Mouse (Mus musculus): ENCODE results near the gene Zfyve16.

DNA sequence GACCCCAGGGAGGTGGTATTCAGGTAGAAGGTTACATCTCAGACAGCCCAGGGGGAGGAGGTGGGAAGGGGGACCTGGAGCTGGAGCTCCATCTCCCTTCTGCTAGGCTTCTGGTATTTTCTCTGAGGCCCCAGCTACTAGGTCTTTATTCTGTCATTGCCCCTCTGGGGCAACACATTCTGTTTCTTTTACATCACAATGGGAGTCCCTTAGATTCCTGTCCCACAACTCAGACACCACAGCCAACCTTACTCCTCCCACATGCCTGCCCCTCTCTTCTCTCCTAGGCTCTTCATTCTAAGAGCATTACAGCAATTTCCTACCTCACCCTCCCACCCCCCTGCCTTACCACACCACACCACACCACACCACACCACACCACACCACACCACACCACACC lies 45.4 kb upstream of the Zfyve16 start, which contains the start of gene Spz1:
- TF ChIP-seq POLR2A (IDR thresholded peaks at IDR 0.05; ENCODE audit: borderline replicate concordance, insufficient read depth, low read length): no peak
- no peak for TF ChIP-seq CTCF (IDR thresholded peaks at IDR 0.05; ENCODE audit: borderline replicate concordance, insufficient read depth, low read depth, low read length)

Measured in cerebellum, adult 2 months (tissue).